Mouse (Mus musculus): ENCODE results near the gene Tbc1d32.

The Tbc1d32 gene

GRCm38 (mm10) chr10:56114951-56115635, 113.4 kb downstream of the Tbc1d32 start:
- DNase-seq (ENCODE audit: low read depth, low spot score): peak; percentile 83

DNA sequence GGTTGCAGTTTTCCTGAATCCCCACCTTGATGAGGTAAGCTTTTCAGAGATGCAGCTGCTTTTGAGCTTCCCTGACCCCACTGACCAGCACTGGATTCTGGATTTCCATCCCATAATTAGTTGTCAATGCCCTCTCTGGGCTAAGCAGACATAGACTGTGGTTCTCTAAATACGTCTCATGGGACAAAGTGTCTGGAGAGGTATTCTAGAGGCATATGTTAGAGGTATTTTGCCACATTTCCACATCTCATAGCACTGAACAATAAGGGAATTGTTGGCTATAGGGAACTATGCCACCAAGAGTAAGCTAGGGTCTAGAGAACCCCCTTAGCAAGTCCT, 121.5 kb downstream of the Tbc1d32 start:
- DNase-seq (ENCODE audit: low read depth, low spot score): no peak

DNA sequence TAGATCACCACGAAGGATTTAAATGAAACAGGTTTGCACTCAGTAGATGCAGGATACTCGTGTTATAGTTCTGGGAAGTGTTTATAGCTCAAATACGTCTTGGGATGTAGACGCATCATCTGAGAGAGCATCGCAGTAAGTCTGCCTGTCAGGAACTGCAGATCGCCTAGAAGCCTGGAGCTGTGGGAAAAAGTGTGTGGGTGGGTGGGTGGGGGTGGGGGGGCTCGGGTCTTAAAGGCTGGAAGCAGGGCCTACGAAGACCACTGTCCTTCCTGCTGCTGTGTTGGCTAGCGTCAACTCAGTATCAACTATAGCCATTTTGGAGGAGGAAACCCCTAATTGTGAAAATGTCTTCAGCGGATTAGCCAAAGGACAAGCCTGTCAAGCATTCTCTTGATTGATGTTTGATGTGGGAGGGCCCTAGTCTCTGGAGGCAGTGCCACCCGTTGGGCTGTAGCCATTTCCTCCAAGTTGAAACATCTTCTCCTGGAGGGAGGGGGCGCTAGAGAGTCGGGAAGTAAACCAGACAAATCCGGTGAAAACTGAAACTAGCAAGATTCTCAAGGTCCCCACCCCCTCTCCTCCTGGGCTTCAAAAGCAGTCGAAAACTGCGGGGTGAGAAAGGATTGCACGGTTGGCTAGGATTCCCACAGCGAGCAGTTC, 122.0 kb downstream of the Tbc1d32 start, which contains the start of gene Msl3l2:
Msl3l2 (plus strand) TSS at position 585 of the 663 bp plus-strand sequence.
- peak; percentile 88 for DNase-seq (ENCODE audit: low read depth, low spot score)

DNA sequence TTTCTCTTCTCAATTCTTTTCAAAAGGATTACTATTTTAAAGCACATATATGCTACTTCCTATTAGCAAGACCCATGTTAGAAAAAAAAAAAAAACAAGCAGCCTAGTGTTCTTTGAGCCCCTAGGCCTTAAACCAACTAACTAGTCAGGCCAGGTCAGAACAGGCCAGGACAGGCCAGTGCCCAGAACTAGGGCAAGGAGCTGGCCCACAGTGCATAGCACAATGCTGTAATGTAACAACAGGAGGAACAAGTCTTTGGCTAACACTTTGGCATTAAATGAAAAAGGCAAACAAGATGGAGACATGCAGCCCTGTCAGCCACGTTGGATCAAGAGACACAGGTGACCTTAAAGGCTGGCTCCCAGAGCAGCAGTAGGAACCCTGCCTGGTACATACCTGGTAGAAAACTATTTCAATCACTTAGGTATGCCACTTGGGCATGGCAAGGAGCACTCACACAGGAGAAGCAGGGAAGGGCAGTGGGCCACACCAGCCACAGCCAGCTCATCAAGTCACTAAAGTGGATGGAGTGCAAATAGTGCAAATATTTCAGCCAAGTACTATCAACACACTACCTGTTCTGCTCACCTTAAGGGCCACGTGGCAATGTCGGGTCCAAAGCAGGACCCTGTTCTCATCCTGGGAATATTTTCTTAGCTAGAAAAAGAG, 128.7 kb downstream of the Tbc1d32 start:
- no peak for DNase-seq (ENCODE audit: low read depth, low spot score)

DNA sequence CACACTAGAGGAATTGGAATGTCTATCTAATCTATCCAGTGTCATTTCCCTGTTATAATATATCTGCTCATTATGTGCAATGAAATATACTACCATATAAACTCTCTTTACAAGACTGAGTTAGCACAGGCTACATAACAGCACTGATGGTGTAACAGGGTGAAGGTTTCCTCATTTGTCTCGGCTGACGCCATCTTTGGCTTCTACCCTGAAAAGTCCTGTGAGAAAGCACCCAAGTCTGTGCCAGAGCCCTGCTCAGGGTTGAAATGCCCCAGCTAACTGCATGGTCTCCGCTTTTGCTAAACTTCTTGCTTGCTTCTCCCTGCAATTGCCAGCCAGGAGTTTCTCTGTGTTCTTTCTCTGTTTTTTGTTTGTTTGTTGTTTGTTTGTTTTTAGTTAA, 129.4 kb downstream of the Tbc1d32 start:
- DNase-seq (ENCODE audit: low read depth, low spot score): no peak

DNA sequence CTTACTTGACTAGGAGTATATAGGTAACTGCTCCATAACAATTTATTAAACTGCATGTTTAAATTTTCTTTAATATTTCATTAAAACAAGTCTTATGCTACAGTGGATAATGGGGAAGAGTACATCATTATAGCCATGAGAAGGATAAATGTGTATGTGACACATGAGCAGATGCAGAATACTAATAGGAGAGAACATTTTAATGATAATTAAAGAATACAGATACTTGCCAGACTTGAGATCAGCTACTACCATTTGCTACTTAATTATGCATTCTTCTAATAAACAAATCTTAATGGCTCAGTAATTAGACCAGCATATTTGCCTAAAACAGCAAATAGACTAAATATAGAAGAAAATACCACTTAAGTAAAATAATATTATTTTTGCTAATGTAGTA, 131.7 kb downstream of the Tbc1d32 start:
- no peak for DNase-seq (ENCODE audit: low read depth, low spot score)

- no peak for DNase-seq (ENCODE audit: low read depth, low spot score)
Observed at GRCm38 (mm10) chr10:56094586-56094985, 133.9 kb downstream of the Tbc1d32 start.

DNA sequence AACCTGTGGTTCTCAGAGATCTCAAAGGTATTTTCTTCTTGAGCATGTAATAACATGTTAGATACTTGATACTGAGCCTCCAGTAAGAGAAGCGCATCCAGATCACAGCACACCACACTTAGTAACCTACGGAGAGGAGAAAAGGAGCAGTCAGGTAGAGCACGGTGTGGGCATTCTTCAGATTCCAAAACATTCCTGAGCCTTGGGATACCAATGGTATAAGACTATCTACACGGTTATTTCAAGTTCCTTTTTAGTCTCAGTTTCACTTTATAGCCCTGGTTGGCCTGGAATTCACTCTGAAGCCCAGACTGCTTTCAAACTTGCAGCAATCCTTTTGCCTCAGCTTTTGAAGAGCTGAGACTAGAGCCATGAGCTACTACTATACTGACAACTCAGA, 138.8 kb downstream of the Tbc1d32 start:
- no peak for DNase-seq (ENCODE audit: low read depth, low spot score)

- no peak for DNase-seq (ENCODE audit: low read depth, low spot score)
Observed at GRCm38 (mm10) chr10:56062746-56063145, 165.7 kb downstream of the Tbc1d32 start.

- DNase-seq (ENCODE audit: low read depth, low spot score): no peak
Observed at GRCm38 (mm10) chr10:56061238-56061830, 167.2 kb downstream of the Tbc1d32 start.

- DNase-seq (ENCODE audit: low read depth, low spot score): no peak
Observed at GRCm38 (mm10) chr10:56058979-56059422, 169.5 kb downstream of the Tbc1d32 start.

- no peak for DNase-seq (ENCODE audit: low read depth, low spot score)
Observed at GRCm38 (mm10) chr10:56025400-56025799, 203.1 kb downstream of the Tbc1d32 start.

DNA sequence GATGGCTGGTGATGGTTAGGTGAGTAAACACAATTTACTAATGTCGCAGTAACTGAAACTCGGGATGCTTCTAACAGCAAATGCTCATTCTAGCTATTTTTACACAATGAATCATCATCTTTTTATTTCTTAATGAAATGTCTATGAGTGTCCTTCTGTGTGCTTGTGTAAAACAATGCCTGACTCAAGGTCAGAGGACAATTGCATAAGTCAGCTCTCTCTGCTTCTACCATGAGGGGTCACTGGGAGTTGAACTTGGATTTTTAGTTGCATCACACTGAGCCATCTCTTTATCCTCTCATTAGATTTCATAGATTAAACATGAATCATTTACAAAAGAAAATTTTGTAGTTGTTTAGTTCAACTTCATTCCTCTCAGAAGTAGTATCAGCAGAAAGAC, 203.9 kb downstream of the Tbc1d32 start:
- DNase-seq (ENCODE audit: low read depth, low spot score): no peak

- DNase-seq (ENCODE audit: low read depth, low spot score): peak; percentile 38
Observed at GRCm38 (mm10) chr10:55979898-55980521, 248.5 kb downstream of the Tbc1d32 start.

DNA sequence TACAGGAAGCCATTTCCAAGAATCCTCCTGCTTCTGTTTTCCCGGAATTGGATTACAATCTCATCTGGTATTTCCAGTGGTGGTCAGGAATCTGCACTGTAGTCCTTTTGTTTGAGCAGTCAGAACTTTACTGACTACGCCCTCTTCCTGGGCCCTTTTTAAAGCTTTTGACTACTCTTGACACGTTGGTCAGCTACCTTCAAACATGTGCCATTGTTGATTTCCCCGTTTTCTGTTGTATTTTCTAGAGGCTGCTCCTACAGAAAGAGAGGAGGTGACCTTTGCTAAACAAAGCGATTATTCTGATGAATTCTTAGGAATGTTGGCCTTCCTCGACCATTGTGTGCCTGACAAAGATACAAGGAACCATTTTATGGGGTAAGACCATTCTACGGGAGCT, 250.5 kb downstream of the Tbc1d32 start:
- peak; percentile 19 for DNase-seq (ENCODE audit: low read depth, low spot score)
